Mouse (Mus musculus) thymus, adult 2 months (tissue): ENCODE results near the gene Ptdss2.

Source experiments
- CTCF ChIP-seq: fragments of 200-500 bp; IDR thresholded peaks from 2 replicates; pipeline ENCODE4 v1.5.1; 2012; ENCODE audit warnings: mild to moderate bottlenecking, control low read depth, low read length, moderate library complexity, borderline replicate concordance; ENCODE audit not compliant: control insufficient read depth, poor library complexity, insufficient read depth; ENCODE audit errors: extremely low read depth
- POLR2A ChIP-seq: fragments of 200-500 bp; IDR thresholded peaks from 2 replicates; pipeline ENCODE4 v1.6.1; 2012; ENCODE audit warnings: mild to moderate bottlenecking, low read length, control low read depth, moderate library complexity; ENCODE audit not compliant: control insufficient read depth, poor library complexity, insufficient read depth; ENCODE audit errors: extremely low read depth

DNA sequence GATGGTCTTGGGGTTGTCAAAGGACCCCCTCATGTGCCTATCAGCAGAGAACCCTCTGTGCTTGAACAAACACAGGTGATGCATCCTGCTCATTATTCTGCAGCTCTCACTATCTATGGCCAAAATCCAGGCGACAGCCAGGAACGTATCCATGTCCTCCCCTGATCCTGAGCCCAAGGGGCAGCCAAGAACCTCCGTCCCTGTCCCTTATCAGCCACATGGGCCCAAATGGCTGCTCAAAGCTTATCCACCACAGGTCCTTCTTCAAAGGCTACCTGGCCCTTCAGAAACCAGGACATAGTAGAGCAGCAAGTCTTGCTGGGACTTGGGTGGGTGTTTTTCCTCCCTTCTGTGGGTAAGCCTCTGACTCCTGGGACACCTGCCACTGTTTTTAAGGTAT lies 66.0 kb downstream of the Ptdss2 start:
- no peak for TF ChIP-seq CTCF
- no peak for TF ChIP-seq POLR2A
